Mouse (Mus musculus) thymus, postnatal 10 days (tissue): ENCODE results near the gene Srbd1.

Experiments used
- DNase-seq, 2 experiments: peaks; one replicate each; pipeline ENCODE4 v3.0.0; 2021; ENCODE audit warnings: low spot score in 2 of 2

Srbd1 gene

GRCm38 (mm10) chr17:86035146-86035545 lies 109.8 kb downstream of the Srbd1 start:
- DNase-seq: no peak

- DNase-seq: no peak
These were observed 110.3 kb downstream of the Srbd1 start for GRCm38 (mm10) chr17:86034641-86035040.

DNA sequence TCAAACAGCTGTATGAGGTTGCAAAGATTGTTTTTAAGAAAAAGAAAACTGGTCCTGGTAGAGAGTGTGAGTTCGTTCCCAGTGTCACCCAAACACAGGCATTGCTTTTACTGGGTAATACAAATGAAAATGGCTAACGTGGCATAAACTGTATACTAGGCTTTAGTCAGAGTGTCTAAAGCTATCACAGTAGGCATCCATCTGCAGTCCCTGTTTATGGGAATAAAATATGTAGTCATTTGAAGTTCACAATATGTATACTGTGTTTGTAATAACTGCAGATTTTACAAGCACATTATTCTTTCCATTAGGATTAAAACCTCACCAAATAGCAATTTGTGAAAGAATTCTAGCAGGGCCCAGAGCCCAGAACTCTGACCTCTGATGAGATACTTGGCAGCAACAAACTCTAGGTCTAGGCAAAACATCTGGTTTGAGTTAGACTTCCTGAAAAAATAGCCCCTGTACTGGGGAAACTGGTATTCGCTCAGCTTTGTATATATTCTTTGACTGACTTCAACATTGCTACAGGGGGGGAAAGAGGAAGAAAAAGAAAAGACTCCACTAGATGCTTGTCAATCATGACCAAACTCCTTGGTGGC lies 112.8 kb downstream of the Srbd1 start:
- no peak for DNase-seq

DNA sequence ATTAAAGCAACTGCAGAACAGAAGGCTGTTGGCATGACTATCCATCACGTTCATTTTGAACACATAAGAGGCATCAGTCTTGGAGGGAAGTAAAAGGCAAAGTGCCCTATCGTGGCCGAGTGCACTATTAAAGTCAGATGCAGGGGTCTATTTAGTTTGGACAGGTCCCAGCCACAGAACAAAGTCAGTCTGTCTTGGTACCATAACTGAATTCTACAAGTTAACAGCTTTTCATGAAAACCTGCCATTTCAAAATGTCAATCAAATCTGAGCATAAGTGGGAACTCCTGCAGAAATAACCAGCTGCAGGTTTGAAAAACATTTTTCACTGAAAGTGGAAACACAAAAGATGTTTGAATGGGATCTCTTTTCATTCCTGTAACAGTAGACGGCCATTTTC lies 115.0 kb downstream of the Srbd1 start:
- DNase-seq: no peak

GRCm38 (mm10) chr17:86029175-86029574 lies 115.8 kb downstream of the Srbd1 start:
- DNase-seq: no peak

- DNase-seq: no peak
These were observed 117.3 kb downstream of the Srbd1 start for GRCm38 (mm10) chr17:86027577-86028199.

DNA sequence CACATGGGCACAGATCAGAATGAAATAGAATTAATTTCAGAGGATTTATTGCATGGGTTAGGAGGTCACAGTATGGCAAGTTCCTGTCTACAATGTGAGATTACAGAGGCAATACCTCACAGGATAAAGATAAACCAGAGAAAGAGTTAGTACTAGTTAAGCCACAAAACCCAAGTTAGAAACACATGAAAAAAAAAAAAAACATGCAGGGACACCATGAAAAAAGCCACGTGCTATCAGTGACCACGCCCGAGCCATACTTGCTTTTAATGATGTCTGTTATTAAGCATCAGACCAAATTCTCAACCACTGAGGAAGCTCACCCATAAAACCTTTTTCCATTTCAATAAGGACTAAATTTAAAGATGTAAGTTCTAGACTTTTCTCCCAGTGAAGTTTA lies 120.4 kb downstream of the Srbd1 start:
- no peak for DNase-seq

DNA sequence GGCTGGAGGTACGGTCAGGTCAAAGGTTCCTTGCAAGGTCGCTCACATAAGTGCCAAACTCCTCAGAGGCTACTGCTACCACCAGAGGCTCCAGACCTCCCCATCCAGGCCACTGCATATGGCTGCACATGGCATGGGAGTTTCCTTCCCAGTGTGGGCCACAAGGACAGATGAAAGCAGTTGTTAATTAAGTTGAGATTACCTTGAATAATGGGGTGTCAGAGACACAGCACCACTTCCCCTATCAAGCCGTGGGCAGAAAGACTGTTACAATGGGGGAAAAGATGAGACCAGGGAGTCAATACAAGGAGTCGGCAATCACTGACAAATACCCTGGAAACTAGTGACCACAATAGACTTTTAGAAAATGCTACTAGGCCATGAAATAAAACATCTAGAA lies 122.6 kb downstream of the Srbd1 start:
- no peak for DNase-seq

DNA sequence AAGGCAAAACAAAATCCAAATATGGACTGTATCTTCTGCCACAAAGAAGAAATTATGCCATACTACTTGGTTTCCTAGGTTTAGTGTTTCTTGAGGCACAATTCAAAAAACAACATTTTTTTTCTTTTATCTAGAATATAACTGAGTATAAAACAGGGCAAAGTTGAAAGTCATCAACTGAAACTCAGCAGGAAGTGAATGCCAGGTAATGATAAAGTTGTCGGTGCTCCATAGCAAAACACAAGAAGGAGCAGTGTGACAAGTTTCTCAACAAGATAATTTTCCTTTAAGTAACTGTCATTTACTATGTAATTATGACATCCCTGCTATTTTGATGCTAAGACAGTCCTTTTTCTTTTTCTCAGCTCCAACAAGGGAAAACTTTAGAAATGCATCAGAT lies 123.2 kb downstream of the Srbd1 start:
- no peak for DNase-seq

- no peak for DNase-seq
These were observed 123.7 kb downstream of the Srbd1 start for GRCm38 (mm10) chr17:86021231-86021630.

- DNase-seq: no peak
These were observed 125.2 kb downstream of the Srbd1 start for GRCm38 (mm10) chr17:86019793-86020192.

- DNase-seq: no peak
These were observed 130.7 kb downstream of the Srbd1 start for GRCm38 (mm10) chr17:86014246-86014645.

DNA sequence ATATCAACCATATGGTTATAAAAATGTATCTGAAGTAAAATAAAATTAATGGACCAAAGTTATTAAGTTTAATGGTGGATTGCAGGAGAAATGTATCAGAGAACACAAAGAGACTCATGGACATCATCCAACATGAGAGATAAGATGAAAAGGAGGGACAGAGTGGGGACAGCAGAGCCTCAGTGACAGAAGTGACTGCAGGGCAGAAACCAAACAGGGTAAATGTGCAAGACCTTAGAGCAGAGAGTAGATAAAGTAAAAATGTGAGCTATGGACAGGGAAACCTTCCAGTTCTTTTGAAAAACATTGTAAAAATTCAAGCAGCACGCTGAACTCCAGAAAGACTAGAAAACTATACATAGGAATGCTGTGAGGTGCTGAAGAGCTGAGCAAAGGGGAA lies 132.4 kb downstream of the Srbd1 start:
- no peak for DNase-seq

DNA sequence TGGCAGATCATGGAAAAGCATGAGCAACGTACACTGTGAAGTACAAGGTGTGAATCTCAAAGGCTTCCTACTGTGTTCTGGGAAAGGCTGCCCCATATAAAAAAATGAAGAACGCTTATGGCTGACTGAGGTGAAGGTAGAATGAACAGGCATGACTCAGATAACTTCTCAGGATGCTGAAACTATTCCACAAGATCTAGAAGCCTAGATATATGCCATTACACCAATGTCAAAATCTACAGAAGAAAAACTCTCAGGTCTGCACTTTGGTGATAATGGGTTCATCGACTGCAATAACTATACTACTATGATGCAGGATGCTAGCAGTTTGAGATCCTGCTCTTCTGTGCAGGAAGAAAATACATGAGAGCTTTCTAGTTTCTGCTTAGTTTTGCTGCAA lies 133.1 kb downstream of the Srbd1 start:
- DNase-seq: no peak

GRCm38 (mm10) chr17:86008401-86008800 lies 136.6 kb downstream of the Srbd1 start:
- DNase-seq: no peak

GRCm38 (mm10) chr17:86002113-86002512 lies 142.9 kb downstream of the Srbd1 start:
- DNase-seq: no peak

- DNase-seq: no peak
These were observed 143.3 kb downstream of the Srbd1 start for GRCm38 (mm10) chr17:86001667-86002066.

- no peak for DNase-seq
These were observed 149.2 kb downstream of the Srbd1 start for GRCm38 (mm10) chr17:85995727-85996126.

DNA sequence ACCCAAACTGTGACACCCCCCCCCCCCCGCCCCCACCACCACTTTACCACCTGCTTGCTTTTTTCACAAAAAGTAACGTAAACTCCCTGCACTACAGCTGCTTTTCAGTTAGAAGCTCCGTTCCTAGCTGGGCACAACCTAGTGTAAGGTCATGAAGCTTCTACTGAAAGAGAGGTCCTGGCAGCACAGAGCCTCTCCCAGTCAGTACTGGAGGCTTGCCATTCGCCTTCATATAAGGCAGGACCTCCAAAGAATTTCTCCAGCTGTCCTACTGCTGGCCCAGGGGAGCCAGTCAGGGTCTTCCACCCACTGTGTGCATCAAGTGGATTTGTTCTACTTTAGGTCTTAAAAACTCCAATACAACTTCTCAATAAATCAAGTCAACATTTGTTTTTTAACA lies 149.9 kb downstream of the Srbd1 start:
- DNase-seq: no peak

DNA sequence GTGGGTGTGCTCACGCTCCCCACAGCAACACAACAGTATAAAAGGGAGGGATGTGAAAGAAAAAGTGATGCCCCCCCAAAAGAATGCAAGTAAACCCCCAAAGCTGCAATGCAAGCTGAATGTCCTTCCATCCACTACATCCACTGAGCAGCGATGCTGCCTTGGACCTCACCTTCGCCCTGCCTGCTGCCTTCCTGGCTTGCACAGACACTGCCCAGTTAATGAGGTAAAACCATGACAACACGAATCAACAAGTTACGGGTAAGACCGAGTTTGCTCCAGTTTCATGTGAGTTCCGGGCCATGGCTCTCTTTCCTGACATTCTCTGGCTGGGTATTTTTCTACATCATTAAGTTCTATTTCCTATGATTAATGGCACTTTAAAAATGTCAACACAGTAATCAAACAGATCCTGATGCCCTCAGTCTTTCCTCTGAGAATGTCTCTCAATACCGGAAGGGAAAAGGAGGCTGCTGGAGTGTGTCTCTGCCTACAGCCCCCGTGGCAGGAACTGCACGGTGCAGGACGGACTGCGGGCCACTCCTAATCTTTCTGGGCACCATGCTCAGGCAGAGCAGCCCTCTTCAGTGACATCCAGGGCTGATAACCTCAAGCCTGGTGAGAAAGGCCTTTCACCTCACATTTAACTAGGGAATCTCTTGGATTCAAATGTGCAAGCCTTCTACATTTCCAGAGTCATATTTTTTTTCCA lies 155.8 kb downstream of the Srbd1 start:
- DNase-seq: no peak

DNA sequence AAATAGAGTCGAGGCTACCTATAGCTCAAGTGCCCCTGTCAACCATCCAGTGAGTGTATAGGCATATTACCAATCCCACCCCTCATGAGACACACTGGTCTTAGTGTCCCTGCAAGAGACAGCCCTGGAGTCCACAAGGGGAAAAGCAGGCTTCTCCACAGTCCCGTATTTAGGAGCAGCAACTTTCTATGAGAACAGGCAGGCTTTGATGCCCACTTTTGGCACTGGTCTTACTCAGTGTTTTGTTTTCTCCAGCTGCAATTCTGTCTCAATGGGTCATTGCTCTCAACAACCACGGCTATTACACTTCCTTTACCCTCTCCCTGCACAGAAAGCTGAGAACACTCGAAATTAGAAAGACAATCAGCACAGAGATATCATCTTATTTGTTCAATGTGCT lies 157.4 kb downstream of the Srbd1 start:
- no peak for DNase-seq

- no peak for DNase-seq
These were observed 158.4 kb downstream of the Srbd1 start for GRCm38 (mm10) chr17:85986624-85987023.

DNA sequence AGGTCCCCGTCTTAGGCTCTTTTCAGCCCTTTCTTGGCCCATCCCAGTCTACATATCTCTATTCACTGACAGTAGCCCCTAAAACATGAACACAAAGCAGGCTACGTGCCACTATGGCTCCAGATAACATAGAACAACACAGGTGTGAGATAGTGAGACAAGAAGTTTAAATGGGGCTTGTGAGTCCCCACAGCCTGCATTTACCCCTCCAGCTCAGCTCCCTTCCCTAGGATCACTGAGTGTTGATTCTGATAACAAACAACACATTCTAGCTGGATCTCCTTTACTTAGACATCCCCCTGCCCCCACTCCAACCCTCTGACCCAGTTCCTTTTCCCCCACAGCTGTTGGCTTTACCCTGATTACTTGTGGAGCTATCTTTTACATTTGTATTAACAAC lies 158.8 kb downstream of the Srbd1 start:
- DNase-seq: no peak
